Mouse (Mus musculus): ENCODE results near the gene Tmem176a.
A peak's percentile ranks its signal among the peaks of the same experiment; 100 is the strongest.
"Not testable (repeated sequence)": the region's sequence is repeated elsewhere in the genome, so short reads cannot be mapped to it uniquely, and the experiment has no call there.

Tmem176a gene

GRCm38 (mm10) chr6:48840973-48841625, 380 bp downstream of the Tmem176a start, which contains the start of gene Tmem176b:
TSS of gene Tmem176b (minus strand) at chr6:48841496.
- peak in 1 of 2 experiments; percentile 24 for DNase-seq (ENCODE audit: low read depth in 1 of 2, low spot score in 2 of 2)

- DNase-seq (ENCODE audit: low read depth in 1 of 2, low spot score in 2 of 2) = no peak
Observed at GRCm38 (mm10) chr6:48842111-48842842, 1.6 kb downstream of the Tmem176a start.

DNA sequence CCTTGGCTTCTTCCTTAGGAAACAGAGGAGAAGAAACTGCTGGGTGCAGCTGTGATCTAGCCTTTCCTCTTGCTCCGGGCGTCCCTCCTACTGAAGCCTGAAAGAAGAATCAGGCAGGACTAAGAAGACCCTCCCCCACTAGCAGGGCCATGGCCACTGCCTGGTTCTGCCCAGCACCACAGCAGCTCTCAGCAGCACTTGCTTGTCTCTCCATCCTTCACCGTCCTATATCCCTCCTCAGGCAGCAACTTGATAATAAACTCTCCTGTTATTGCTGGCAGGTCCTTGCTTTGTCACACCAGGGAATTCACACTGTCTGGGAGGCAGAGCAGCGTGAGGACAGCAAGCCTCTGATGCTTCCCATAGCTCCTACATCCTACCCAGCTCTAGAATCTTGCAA, 4.4 kb downstream of the Tmem176a start:
- no peak for DNase-seq (ENCODE audit: low read depth in 1 of 2, low spot score in 2 of 2)

GRCm38 (mm10) chr6:48851820-48852491, 11.2 kb downstream of the Tmem176a start:
- no peak for DNase-seq (ENCODE audit: low read depth in 1 of 2, low spot score in 2 of 2)

DNA sequence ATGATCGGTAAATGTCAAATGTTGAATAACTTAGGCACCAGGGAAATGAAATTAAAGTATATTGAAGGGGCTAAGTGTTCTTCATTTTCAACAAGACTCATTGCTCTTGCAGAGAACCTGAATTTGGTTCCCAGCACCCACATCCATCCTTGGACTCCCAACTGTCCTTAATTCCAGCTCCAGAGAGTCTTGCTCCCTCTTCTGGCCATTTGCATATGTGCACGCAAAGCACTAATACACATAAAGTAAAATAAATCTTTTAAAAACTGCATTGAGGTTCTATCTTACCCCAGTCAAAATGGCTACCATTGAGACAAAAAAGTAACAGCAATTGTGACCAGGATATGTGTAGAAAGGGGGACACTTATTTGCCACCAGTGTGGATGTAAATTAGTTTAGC, 13.4 kb downstream of the Tmem176a start:
- DNase-seq (ENCODE audit: low read depth in 1 of 2, low spot score in 2 of 2) = no peak

GRCm38 (mm10) chr6:48857613-48858302, 17.0 kb downstream of the Tmem176a start:
- DNase-seq (ENCODE audit: low read depth in 1 of 2, low spot score in 2 of 2) = no peak

DNA sequence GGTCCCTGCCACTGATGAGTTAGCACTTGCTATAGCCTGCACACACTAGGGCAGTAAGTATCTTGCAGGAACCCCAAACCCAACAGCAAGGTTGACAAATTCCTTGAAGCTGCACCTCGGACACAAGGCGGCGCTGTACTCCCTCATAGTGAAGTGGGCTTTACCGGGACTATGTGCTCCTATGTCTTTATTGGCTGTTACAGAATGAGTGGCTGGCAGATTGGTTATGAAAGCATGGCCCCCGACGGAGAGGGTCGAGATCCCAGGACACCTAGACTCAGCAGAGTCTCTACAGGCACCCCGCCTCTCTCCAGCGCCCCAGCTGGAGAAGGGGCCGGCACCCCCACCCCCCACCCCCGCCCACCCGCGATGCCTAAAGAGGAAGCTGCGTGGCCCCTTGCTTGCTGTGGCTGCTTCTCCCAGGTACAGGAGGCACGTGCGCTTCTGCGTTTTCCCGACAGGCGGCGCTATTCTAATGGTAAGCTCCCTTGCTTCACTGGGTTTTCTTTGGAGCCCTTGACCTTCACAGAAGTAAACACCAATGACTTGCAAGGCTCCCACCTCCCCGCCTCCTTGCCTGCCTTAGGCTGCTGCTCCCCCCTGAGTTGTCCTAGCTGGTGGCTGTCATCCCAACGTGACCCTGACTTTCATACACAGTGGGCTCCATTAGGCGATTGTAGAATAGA, 19.6 kb downstream of the Tmem176a start:
- DNase-seq (ENCODE audit: low read depth in 1 of 2, low spot score in 2 of 2) = peak in 1 of 2 experiments; percentile 19

DNA sequence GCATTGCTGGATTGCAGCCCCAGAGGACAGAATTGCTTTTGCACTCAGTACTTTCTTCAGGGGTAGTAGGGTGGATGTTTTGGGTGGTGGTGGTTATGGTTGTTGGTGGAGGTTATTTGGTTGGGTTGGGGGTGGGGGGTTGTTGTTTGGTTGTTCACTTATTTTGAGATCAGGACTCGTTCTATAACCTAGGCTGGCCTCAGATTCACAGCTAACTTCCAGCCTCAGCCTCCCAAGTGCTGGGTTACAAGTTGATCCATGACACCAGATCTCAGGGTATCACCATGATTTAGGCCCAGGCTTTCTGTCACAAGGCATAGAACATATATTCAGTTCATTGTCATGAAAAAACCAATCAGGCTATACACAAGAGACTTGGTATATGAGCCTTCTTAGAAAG, 20.1 kb downstream of the Tmem176a start:
- DNase-seq (ENCODE audit: low read depth in 1 of 2, low spot score in 2 of 2) = no peak

GRCm38 (mm10) chr6:48861616-48862280, 21.0 kb downstream of the Tmem176a start:
- DNase-seq (ENCODE audit: low read depth in 1 of 2, low spot score in 2 of 2) = no peak

- DNase-seq (ENCODE audit: low read depth in 1 of 2, low spot score in 2 of 2) = no peak
Observed at GRCm38 (mm10) chr6:48862816-48863215, 22.1 kb downstream of the Tmem176a start.

DNA sequence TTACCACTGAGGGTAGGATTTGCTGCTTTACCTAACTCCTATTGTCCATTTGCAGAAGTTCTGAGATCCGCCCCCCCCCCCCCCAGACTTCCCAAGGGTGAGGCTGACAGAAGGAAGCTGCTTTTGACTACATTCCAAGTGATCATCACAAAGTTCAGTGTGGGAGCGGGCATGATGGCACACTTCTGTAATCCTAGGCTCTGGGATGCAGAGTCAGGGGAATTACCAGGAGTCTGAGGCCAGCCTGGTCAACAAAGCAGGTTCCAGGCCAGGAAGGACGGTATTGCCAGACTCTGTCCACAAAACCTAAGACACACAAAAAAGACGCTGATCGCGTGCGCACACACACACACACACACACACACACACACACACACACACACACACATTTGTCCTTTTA, 22.8 kb downstream of the Tmem176a start:
- no peak for DNase-seq (ENCODE audit: low read depth in 1 of 2, low spot score in 2 of 2)

- no peak for DNase-seq (ENCODE audit: low read depth in 1 of 2, low spot score in 2 of 2)
Observed at GRCm38 (mm10) chr6:48864181-48864580, 23.5 kb downstream of the Tmem176a start.

GRCm38 (mm10) chr6:48864723-48865122, 24.0 kb downstream of the Tmem176a start:
- DNase-seq (ENCODE audit: low read depth in 1 of 2, low spot score in 2 of 2) = no peak

DNA sequence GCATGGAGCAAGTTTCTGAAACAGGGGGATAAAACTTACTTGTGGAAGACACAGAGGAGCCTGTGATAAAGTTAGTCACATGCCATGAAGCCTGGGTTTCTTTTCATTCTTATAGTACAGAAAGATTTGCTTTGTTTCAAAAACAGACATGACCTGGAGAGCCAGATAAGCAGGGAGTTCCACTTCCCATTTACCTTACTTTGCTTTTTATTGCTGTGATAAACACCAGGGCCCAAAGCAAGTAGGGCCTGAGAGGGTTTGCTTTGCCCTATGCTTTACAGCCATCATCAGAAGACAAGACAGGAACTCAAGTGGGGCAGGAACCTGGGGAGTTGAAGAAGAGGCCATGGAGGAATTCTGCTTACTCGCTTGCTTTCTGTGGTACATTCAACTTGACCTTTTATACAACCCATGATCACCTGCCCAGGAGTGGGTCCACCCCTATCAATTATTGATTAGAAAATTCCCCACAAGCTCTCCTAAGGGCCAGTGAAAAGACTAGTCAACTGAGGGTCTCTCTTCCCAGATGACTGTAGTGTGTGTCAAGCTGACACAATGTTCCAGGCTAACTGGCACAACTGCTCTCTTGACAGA, 24.5 kb downstream of the Tmem176a start:
- DNase-seq (ENCODE audit: low read depth in 1 of 2, low spot score in 2 of 2) = no peak

DNA sequence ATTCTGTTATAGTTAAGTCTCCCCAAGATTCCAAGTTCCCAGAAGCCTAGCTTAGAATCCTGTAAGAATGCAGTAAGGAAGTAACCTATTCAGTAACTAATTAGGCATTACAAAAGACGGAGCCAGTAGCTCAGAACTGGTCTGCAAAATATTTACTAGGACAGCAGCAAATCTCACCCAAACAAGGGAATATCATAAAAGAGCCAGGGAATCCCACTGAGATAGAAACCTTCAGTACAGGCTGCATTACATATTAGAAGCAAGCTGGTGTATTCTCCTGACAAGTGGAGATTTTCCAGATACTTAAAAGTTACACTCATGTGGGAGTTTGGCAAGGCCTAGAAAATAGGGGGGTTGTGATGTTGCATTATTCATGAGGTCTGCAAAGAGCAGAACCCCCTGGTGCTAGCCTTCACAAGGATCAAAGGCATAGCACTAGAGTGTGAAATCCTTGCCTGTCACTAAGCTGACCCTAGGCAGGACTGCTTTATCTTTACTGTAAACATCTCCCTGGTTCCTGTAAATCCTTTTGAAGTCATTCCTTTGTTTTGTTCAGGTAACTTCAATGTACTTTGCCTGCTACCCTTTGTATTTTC, 25.7 kb downstream of the Tmem176a start:
- not testable (repeated sequence) for DNase-seq (ENCODE audit: low read depth in 1 of 2, low spot score in 2 of 2)

DNA sequence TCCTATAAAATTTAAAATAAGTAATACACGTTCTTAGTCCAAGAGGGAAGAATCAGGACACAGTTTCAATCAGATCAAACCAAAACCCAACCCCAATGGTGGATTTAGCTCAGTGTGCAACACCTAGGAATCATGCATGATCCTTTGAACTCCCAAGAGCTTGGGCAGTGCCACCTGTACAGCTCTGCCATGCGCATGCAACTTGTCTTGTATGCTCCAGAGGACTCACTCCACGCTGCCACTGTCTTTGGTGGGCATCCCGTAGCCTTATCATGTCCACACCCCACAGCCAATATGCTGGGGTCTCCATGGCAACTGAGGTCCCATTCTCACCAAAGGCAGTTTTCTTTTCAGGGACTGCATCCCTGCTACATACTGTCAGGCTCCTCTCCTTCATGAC, 26.4 kb downstream of the Tmem176a start:
- DNase-seq (ENCODE audit: low read depth in 1 of 2, low spot score in 2 of 2) = no peak

DNA sequence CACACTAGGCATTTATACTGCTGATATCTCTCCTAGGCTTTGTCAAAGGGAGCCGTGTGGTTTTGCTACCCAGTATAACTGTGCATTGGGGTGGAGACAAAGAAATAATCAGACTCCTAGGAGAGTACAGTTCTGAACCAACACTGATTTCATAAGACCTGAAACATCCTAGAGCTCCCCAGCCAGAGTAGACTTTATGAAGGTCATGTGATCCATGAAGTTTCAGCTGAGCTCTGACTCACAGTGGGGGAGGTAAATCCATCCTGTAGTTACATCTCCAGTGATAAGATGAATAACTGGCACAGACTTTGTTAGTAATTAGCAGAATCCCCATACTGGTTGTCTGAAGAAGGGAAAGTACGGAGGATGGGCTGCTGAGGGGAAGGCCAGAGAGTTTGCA, 29.1 kb downstream of the Tmem176a start:
- DNase-seq (ENCODE audit: low read depth in 1 of 2, low spot score in 2 of 2) = no peak

GRCm38 (mm10) chr6:48872596-48872995, 31.9 kb downstream of the Tmem176a start, which contains the start of gene Aoc1:
TSS of gene Aoc1 (plus strand) at chr6:48872896.
- DNase-seq (ENCODE audit: low read depth in 1 of 2, low spot score in 2 of 2) = no peak

DNA sequence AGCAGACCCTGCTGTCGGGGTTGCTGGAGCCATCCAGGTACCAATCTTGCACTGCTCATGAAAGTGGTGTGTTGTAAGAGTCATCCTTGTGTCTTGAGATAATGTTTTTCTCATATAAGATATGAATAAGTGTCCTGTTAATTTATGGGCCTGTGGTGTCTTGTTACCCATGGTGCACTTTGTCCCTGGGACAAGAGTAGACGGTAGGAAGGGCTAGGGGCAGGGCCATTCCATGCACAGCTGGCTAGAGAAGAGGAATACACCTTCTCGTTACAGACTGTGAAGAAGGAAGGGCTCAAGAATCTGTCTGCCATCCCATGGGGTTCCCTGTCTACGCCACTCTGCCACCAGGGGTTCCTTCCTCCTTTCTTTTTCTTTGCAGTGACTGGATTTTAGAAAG, 33.9 kb downstream of the Tmem176a start:
- DNase-seq (ENCODE audit: low read depth in 1 of 2, low spot score in 2 of 2) = no peak

- no peak for DNase-seq (ENCODE audit: low read depth in 1 of 2, low spot score in 2 of 2)
Observed at GRCm38 (mm10) chr6:48875515-48875914, 34.8 kb downstream of the Tmem176a start.
